Mouse (Mus musculus): Measurements from ENCODE around the gene Macf1. TPM values are rescaled to one million over a fixed set of nuclear protein-coding genes. Genes with fewer than 3 reads are reported as not detected.
A peak's percentile ranks its signal among the peaks of the same experiment; 100 is the strongest.

Macf1 gene
- 34.1 and 35.3 TPM in 2 replicates for polyA plus RNA-seq (2015; fragmentation: Nextera tagmentation; extraction: Ambion mirVana)

GRCm38 (mm10) chr4:123684260-123684659 lies at the start of gene Macf1:
Gene Macf1, minus strand, starts transcription at chr4:123684360.
- Histone ChIP-seq H3K27me3 (ENCODE audit: control insufficient read depth, insufficient read depth, low read length) (peaks cover 12% of the 10 kb centered on the region; the same call in 1 of the 2 replicates), H3K9ac (ENCODE audit: low read length) (no peak within 1 kb of the TSS), H3K4me2 (ENCODE audit: low read depth, low read length) (no peak within 1 kb of the TSS), H3K27ac (ENCODE audit: low read length) (no peak within 1 kb of the TSS), H3K4me1 (ENCODE audit: control insufficient read depth, insufficient read depth, low read length) (peaks cover 14% of the 10 kb centered on the region), H3K4me3 (replicated peaks; ENCODE audit: low read length) (no peak within 1 kb of the TSS), H3K9me3 (replicated peaks; ENCODE audit: control insufficient read depth, low read length) (no peaks in the 10 kb centered on the region), H3K36me3 (ENCODE audit: control insufficient read depth, insufficient read depth, low read length) (no peaks in the 10 kb centered on the region)
- WGBS, result 80% methylated on average over 3 of the region's 3 CpGs
- ATAC-seq (ENCODE audit: insufficient read depth, low FRiP score), result no peak

- no peaks in the 10 kb centered on the region for H3K4me1 ChIP-seq (ENCODE audit: control insufficient read depth, insufficient read depth, low read length)
- H3K4me2 ChIP-seq (ENCODE audit: low read depth, low read length), result no peak overlapping the region
- H3K4me3 ChIP-seq (replicated peaks; ENCODE audit: low read length), result no peak overlapping the region
- no peak overlapping the region for H3K27ac ChIP-seq (ENCODE audit: low read length)
- no peaks in the 10 kb centered on the region for H3K9me3 ChIP-seq (replicated peaks; ENCODE audit: control insufficient read depth, low read length)
- H3K9ac ChIP-seq (ENCODE audit: low read length), result no peak overlapping the region
- no peaks in the 10 kb centered on the region for H3K27me3 ChIP-seq (ENCODE audit: control insufficient read depth, insufficient read depth, low read length)
- ATAC-seq (ENCODE audit: insufficient read depth, low FRiP score), result peak; percentile 13; the same call in 1 of the 2 replicates
- peaks cover 6% of the 10 kb centered on the region; the same call in 1 of the 2 replicates for H3K36me3 ChIP-seq (ENCODE audit: control insufficient read depth, insufficient read depth, low read length)
- 92% methylated on average over 9 of the region's 9 CpGs for WGBS
Measured at GRCm38 (mm10) chr4:123733532-123733931, 49.4 kb upstream of the Macf1 start.

- Histone ChIP-seq H3K9me3 (replicated peaks; ENCODE audit: control insufficient read depth, low read length) (no peaks in the 10 kb centered on the region), H3K27ac (ENCODE audit: low read length) (no peak overlapping the region), H3K4me1 (ENCODE audit: control insufficient read depth, insufficient read depth, low read length) (no peaks in the 10 kb centered on the region), H3K4me3 (replicated peaks; ENCODE audit: low read length) (no peak overlapping the region), H3K36me3 (ENCODE audit: control insufficient read depth, insufficient read depth, low read length) (peaks cover under 1% of the 10 kb centered on the region; the same call in 1 of the 2 replicates), H3K9ac (ENCODE audit: low read length) (no peak overlapping the region), H3K4me2 (ENCODE audit: low read depth, low read length) (no peak overlapping the region), H3K27me3 (ENCODE audit: control insufficient read depth, insufficient read depth, low read length) (no peaks in the 10 kb centered on the region)
- 85% methylated on average over 2 of the region's 2 CpGs for whole genome bisulfite sequencing
- ATAC-seq (ENCODE audit: insufficient read depth, low FRiP score), result 0 out of 2 replicates have a peak, but pooled peaks have one; percentile 21
Measured at GRCm38 (mm10) chr4:123732921-123733320, 48.8 kb upstream of the Macf1 start.

DNA sequence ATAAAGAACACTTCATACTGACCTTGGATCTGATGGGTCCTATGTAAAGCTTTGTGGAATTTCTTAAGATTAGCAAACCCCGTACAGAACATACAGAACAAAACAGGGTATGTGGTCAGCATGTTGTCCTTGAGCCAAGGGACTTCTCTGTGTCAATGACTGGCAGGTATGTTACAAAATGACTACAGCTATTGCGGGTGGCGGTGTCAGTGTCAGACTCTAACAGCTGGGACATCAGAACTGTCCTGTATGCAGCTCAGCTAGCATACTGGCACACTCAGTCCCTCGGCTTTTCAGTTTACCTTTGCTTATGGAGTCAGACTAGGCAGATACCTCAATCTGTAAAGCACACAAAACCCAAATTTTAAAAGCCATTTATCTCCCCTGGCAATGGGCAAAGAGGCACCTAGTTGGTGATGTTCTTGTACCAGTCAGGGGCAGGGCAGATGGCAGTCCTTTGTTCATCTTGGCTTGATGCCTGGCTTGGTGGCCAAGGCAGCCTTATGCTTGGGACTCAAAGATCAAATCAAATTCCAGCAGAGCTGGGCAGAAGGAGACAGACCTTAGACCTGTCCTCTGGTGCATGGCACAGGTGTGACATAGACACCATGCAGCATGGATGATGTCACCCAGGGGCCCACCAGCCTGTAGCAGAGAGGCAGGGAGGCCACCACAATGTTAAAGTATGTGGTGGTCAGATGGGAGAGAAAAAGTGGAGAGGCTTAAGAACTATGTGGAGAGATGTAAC lies 48.2 kb upstream of the Macf1 start:
- 89% methylated on average over 4 of the region's 4 CpGs for WGBS
- no peak for ATAC-seq (ENCODE audit: insufficient read depth, low FRiP score)

GRCm38 (mm10) chr4:123721761-123722160 lies 37.6 kb upstream of the Macf1 start:
- H3K9me3 ChIP-seq (replicated peaks; ENCODE audit: control insufficient read depth, low read length), result no peaks in the 10 kb centered on the region
- no peak for ATAC-seq (ENCODE audit: insufficient read depth, low FRiP score)
- no peak overlapping the region for H3K27ac ChIP-seq (ENCODE audit: low read length)
- H3K4me1 ChIP-seq (ENCODE audit: control insufficient read depth, insufficient read depth, low read length), result peaks cover 2% of the 10 kb centered on the region; the same call in 1 of the 2 replicates
- no peak overlapping the region for H3K9ac ChIP-seq (ENCODE audit: low read length)
- H3K36me3 ChIP-seq (ENCODE audit: control insufficient read depth, insufficient read depth, low read length), result no peaks in the 10 kb centered on the region
- no peak overlapping the region for H3K4me2 ChIP-seq (ENCODE audit: low read depth, low read length)
- H3K27me3 ChIP-seq (ENCODE audit: control insufficient read depth, insufficient read depth, low read length), result no peaks in the 10 kb centered on the region
- 88% methylated on average over 4 of the region's 4 CpGs for WGBS
- no peak overlapping the region for H3K4me3 ChIP-seq (replicated peaks; ENCODE audit: low read length)

More for the DNA sequence above, 48.2 kb upstream of the Macf1 start:
- Histone ChIP-seq H3K27ac (ENCODE audit: low read length) (no peak overlapping the region), H3K9me3 (replicated peaks; ENCODE audit: control insufficient read depth, low read length) (no peaks in the 10 kb centered on the region), H3K4me1 (ENCODE audit: control insufficient read depth, insufficient read depth, low read length) (no peaks in the 10 kb centered on the region), H3K36me3 (ENCODE audit: control insufficient read depth, insufficient read depth, low read length) (no peaks in the 10 kb centered on the region), H3K27me3 (ENCODE audit: control insufficient read depth, insufficient read depth, low read length) (no peaks in the 10 kb centered on the region), H3K4me2 (ENCODE audit: low read depth, low read length) (no peak overlapping the region), H3K4me3 (replicated peaks; ENCODE audit: low read length) (no peak overlapping the region), H3K9ac (ENCODE audit: low read length) (no peak overlapping the region)

GRCm38 (mm10) chr4:123718434-123718780 lies 34.2 kb upstream of the Macf1 start:
- H3K4me1 ChIP-seq (ENCODE audit: control insufficient read depth, insufficient read depth, low read length), result peaks cover 2% of the 10 kb centered on the region; the same call in 1 of the 2 replicates
- peak; percentile 27; the same call in 1 of the 2 replicates for ATAC-seq (ENCODE audit: insufficient read depth, low FRiP score)
- H3K4me2 ChIP-seq (ENCODE audit: low read depth, low read length), result peak overlapping the region; percentile 81
- no peaks in the 10 kb centered on the region for H3K9me3 ChIP-seq (replicated peaks; ENCODE audit: control insufficient read depth, low read length)
- H3K27me3 ChIP-seq (ENCODE audit: control insufficient read depth, insufficient read depth, low read length), result no peaks in the 10 kb centered on the region
- peak overlapping the region; percentile 53 for H3K27ac ChIP-seq (ENCODE audit: low read length)
- H3K36me3 ChIP-seq (ENCODE audit: control insufficient read depth, insufficient read depth, low read length), result 0 out of 2 replicates have a peak, but pooled peaks cover 5% of the 10 kb centered on the region
- H3K9ac ChIP-seq (ENCODE audit: low read length), result peak overlapping the region; percentile 81
- WGBS, result 17% methylated on average over 7 of the region's 7 CpGs
- peak overlapping the region; percentile 82 for H3K4me3 ChIP-seq (replicated peaks; ENCODE audit: low read length)

DNA sequence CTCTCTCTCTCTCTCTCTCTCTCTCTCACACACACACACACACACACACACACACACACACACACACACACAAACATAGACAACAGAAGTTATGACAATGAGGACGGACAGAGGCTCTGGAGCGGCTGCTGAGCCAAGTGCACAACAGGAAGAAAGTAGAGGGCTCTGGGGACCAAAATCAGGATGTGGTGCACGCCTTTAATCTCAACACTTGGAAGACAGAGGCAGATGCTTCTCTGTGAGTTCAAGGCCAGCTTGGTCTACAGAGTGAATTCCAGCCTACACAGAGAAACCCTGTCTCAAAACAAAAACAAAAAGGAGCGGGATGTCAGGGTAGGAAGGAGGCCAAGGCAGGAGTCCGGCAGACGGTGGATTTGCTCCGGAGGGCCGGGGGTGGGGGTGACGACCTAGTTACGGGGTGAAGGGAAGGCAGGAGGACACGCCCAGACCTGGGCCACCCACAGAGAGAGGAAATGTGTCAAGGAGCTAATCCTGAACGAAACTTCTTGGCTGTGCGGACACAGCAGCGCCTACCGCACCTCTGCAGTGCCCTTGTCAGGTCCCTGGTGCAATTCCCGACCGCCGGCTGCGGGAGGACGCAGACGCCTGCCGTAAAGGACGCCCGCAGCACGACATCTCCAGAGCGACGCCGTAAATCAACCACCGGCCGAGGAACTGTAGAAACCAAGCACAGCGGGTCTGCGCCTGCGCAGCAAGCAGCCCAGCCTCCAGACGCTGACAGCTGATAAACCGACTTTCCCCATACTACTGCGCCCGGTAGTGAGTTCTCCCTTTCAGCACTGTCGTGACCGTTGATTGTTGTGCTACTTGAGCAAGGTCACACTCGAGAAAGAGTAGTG lies 33.6 kb upstream of the Macf1 start, which contains the start of gene Ndufs5:
Ndufs5 (minus strand) TSS at position 629 of the 860 bp plus-strand sequence.
- Histone ChIP-seq H3K4me3 (replicated peaks; ENCODE audit: low read length) (peak within 1 kb of the TSS; percentile 82), H3K9me3 (replicated peaks; ENCODE audit: control insufficient read depth, low read length) (no peaks in the 10 kb centered on the region), H3K9ac (ENCODE audit: low read length) (peak within 1 kb of the TSS; percentile 93), H3K4me2 (ENCODE audit: low read depth, low read length) (peak within 1 kb of the TSS; percentile 81), H3K27me3 (ENCODE audit: control insufficient read depth, insufficient read depth, low read length) (no peaks in the 10 kb centered on the region), H3K27ac (ENCODE audit: low read length) (peak within 1 kb of the TSS; percentile 66), H3K4me1 (ENCODE audit: control insufficient read depth, insufficient read depth, low read length) (peaks cover 2% of the 10 kb centered on the region; the same call in 1 of the 2 replicates), H3K36me3 (ENCODE audit: control insufficient read depth, insufficient read depth, low read length) (0 out of 2 replicates have a peak, but pooled peaks cover 7% of the 10 kb centered on the region)
- WGBS, result under 1% methylated on average over 40 of the region's 40 CpGs
- ATAC-seq (ENCODE audit: insufficient read depth, low FRiP score), result peak; percentile 98

DNA sequence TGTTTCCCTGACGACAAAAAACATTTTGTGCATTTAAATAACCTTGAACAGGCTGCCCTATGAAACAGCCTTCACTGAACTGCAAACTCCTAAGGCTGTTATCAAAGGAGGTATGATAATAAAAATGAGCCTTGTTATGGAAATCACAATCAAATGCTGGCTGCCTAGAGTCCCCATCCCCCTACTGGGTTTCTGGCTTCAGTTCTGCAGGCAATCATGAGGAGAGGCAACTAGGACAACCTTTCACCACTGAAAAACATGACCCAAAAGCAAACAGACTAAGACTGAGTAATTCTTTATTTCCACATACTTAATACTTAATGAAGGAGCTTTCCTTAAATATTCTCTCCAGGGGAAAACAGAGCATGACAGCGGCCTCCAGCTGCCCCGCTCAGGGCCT lies 28.3 kb upstream of the Macf1 start:
- Histone ChIP-seq H3K36me3 (ENCODE audit: control insufficient read depth, insufficient read depth, low read length) (0 out of 2 replicates have a peak, but pooled peaks cover 7% of the 10 kb centered on the region), H3K27ac (ENCODE audit: low read length) (no peak overlapping the region), H3K4me3 (replicated peaks; ENCODE audit: low read length) (no peak overlapping the region), H3K9me3 (replicated peaks; ENCODE audit: control insufficient read depth, low read length) (no peaks in the 10 kb centered on the region), H3K4me2 (ENCODE audit: low read depth, low read length) (no peak overlapping the region), H3K9ac (ENCODE audit: low read length) (no peak overlapping the region), H3K4me1 (ENCODE audit: control insufficient read depth, insufficient read depth, low read length) (peaks cover 2% of the 10 kb centered on the region; the same call in 1 of the 2 replicates), H3K27me3 (ENCODE audit: control insufficient read depth, insufficient read depth, low read length) (no peaks in the 10 kb centered on the region)
- 86% methylated on average over 1 of the region's 3 CpGs for WGBS
- ATAC-seq (ENCODE audit: insufficient read depth, low FRiP score), result no peak
